Mouse (Mus musculus) megakaryocyte progenitor cell, adult 5-6 weeks (primary cell): Measurements from ENCODE around the gene Gm44579. TPM values are rescaled to one million over a fixed set of nuclear protein-coding genes. Genes with fewer than 3 reads are reported as not detected.

Experiments used
- ATAC-seq: replicated peaks from 2 replicates; pipeline ENCODE4 v1.8.0; 2016; ENCODE audit warnings: mild to moderate bottlenecking, moderate TSS enrichment, inconsistent platforms; ENCODE audit not compliant: poor library complexity
- total RNA-seq, 2 experiments: library from RNA; stranded (forward) in 1 of 2; stranded (reverse) in 1 of 2; fragments of 157-497, 149-512 nt in 1 of 2; fragments of 200-1000 nt in 1 of 2; gene quantifications; 2 replicates each; pipeline versions ENCODE4 v1.2.3 to v1.2.4; 2015 to 2017

The Gm44579 gene
- total RNA-seq, 2 experiments from 2014 or later = not detected

DNA sequence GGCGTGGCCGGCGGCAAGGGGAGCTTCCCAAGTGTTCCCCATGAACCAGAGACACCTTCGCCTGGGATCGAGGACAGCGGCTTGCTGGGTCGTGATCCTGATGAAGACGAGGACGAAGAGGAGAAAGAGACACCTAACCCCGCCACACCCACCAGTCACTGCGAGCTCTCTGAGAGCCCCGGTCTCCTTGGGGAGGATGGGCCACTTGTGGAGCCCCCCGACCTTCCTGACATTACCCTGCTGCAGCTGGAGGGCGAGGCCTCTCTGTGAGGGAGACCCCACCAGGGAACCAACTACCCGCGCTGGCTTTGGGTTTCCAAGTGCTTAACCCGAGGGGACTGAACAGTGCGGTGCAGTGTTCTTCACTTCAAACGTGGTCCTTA, 52.2 kb downstream of the Gm44579 start:
- no peak for ATAC-seq

DNA sequence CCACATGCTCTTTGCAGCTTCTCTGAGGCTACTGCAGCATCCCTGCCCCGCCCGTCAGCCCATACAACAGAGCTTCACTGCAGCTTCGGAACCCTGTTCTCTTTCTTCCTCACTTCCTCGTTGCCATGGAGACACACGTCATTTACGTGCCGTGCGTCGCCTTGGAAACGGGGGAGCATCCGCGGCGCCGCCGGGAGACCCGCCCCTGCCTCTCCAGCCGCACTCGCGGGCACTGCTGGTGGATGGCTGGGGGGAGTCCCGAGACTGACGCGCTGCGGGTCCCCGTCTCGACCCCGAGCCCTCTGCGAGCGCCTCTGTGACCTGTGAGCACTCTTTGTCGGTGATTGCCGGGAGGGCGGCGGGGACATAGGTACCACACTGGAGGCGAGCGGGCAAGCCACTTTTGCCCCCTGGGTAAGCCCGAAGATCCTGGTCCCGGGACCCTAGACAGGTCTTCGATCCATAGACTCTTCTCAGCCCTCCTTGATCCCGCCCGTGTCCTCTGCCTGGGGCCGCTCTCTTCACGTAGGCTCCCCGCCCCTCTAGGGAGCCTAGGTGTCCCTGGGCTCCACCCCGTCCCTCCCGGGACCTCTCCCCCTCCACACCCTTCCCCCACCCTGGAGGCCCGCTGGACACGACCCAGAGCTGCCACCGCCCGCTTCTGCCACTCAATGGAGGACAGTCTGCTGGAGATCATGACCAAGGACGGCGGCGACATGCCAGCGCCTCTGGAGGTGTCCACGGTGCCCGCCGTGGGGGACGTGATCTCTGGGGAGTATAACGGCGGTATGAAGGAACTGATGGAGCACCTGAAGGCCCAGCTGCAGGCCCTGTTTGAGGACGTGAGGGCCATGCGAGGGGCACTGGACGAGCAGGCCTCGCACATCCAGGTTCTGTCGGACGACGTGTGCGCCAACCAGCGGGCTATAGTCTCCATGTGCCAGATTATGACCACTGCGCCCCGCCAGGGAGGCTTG, 52.8 kb downstream of the Gm44579 start:
- peak; percentile 66 for ATAC-seq

DNA sequence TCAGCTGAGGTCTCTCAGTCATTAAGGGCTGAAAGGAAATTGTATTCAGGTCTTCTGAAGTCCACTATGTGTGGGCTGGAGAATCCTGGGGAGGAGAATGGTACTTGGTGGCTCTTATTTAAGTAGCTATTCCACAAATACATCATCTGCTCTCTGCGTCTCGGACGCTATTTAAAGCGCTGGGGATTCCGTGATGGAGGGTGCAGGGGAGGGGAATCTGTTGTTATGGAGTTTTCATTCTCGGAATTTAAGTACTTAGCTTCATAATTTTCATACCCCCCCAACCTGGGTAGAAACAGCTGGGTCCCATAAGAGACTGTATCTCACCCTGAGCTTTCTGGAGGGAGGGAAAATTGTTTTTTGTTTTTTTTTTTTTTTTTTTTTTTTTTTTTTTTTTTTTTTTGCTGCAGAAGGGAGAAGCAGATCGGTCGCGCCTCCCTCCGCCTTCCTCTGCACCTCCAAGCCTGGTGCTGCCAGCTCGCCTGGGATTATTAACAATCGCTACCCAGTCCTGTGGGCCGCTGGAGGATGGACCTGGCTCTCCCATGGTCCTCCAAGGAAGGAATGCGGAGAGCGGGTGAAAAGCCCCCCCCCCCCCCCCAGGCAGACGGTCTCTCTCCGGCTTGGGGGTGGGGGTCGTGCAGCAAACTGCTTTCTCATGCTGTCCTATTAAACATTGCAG, 53.7 kb downstream of the Gm44579 start, which contains the start of gene Ccdc184:
Gene Ccdc184 (plus strand): TSS at position 196 of the 682 bp plus-strand sequence.
- no peak for ATAC-seq

DNA sequence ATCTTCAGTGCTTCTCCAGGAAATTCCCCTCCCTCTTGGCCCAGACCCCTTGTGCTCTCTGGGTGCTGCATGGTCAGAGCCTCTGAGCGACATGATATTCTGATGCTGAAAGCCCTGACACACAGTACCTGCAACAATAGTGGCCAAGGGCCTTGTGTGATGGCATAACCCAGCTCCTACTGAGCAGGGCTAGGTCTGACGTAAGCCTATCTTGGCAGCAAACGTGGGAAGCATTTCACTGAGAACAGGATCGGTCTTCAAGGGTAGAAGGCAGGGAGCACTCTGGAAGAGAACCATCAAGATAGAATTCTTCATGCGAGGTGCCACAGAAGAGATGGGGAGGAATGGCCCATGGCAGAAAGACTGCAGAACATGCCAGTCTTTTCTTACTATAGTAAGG, 55.3 kb downstream of the Gm44579 start, which contains the start of gene Asb8:
Gene Asb8 (minus strand): TSS at position 101 of the 400 bp plus-strand sequence.
- ATAC-seq = no peak

DNA sequence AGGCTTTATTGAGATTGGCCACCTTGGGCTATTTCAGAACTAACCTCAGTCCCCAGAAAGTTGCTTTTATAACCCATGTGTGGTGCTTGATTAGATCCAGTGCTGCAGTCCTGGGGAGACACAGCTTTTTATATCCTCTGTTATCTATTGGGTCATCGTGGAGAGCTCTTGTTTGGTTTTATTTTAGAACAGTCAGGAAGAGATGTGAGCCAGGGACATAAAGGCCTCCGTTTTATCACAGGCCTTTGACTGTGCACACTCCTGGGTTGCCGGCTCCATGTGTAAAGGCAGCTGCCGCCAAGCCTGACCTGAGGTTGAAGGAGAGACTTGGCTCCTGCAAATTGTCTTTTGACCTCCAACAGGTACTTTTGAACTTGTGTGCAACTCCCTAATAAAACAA, 58.2 kb downstream of the Gm44579 start:
- ATAC-seq = no peak

DNA sequence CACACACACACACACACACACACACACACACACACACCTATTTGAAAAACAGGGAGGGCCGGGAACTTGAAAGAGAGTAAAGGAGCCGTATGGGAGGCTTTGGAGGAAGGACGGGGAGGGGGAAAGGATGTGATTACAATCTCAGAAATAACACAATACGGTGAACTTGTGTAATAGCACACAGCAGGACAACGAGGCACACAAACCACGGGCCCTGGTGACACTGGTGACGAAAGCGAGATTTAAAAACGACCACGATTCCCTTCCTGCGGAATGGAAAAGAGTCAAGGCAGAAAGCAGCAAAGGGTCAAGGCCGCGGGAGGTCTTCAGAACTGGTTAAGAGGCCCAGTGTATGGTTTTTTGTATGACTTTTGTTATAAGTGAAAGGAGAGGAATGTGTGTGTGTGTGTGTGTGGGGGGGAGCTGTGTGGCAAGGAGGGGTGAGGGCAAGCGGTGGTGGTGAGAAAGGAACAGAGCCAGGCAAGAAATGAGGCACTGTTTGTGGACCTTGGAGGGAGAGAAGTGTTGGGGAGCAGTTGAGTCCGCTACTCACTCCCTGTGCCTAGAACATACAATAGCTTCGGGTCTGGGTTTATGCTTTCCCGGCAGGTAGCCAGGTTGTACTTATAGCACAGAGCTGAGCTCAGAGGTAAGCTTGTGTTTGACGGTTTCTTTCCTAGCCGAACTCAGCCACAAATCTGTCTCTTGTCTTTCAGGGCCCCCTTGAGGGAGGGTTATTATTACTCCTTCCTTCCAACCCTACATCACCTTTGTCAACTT, 59.6 kb downstream of the Gm44579 start:
- peak; percentile 54 for ATAC-seq

DNA sequence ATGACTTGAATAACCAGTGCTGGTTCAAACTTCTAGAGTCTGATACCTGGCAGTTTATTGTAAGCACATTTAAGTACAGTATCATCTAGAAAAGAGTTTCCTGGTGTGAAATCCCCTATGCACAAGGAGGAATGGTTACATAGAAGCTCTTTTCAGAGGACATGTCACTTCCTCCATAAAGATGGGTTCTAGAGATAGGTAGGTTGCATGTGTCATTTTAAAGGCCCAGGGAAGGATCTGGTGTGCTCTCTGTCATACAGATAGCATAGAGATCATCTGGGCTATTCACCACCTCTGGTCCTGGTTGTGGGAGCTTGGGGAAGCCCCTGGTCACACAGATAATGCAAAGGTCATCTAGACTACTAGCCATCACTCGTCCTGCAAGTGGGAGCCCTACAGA, 63.5 kb downstream of the Gm44579 start:
- ATAC-seq = no peak

DNA sequence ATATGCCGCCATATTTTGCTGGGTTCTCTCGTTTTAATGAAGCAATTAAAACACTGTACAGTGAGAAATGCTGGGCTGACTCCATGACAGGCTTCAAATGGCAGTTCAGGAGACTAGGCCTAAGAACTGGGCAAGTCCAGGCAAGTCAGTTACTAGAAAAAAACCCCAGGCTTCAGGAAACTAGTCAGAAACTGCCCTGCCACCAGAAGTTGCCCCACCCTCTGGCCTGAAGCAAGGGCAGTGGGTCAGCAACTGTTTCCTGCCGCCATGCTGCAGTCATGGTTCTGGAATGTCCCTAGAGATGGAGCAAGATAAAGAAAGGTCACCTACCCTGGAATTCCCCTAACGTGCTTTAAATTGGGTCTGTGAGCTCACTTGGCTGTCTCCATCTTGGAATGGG, 64.8 kb downstream of the Gm44579 start:
- ATAC-seq = no peak

DNA sequence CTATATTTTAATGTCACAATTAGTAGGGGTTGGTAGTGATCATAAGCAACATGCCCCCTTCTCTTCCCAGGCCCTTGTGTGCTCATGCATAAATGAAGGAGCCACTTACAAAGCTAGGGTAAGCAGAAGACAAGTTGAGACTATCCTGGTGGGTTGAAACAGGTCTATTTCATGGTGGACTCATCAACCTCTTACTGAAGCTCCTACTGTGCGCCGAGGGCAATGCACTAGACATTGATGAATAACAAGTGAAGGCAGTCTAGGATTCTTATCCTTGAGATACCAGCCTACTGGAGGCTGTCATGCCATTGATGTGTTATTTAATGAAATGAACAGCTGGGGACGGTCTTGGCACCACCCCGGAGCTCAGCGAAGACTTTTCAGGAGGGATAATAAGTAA, 65.5 kb downstream of the Gm44579 start:
- no peak for ATAC-seq

DNA sequence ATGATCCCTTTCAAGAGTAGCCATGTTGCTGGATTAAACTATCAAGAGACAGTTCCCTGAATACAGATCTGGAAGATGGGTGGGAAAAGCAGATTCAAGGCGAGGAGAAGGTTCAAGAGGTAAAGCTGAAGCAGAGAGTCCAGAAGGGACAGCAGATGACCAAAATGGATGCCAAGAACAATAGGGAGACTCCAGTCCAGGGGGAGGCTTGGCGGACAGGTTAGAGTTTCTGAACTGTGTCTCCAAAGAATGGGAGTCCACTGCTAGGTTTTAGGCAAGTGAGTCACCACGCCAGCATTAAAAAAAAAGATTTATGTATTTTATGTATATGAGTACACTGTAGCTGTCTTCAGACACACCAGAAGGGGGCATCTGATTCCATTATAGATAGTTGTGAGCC, 66.1 kb downstream of the Gm44579 start:
- no peak for ATAC-seq

DNA sequence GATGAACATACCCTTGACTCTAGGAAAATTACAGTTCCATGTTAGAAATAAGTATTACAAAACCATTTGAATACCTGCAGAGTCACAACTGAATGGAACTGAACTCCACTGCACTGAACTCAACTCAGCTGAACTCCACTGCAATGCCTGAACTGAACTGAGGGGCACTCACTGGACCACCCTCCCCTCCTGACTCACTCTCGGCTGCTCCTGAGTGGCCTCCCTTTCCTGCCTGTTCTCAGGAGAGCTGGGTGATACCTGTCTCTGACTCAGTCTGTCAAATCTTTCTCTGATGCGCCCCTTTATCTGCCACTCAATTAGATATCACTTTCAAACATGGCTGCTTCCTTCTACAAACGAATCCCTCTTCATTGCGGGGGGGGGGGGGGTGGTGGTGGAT, 66.6 kb downstream of the Gm44579 start:
- ATAC-seq = no peak

DNA sequence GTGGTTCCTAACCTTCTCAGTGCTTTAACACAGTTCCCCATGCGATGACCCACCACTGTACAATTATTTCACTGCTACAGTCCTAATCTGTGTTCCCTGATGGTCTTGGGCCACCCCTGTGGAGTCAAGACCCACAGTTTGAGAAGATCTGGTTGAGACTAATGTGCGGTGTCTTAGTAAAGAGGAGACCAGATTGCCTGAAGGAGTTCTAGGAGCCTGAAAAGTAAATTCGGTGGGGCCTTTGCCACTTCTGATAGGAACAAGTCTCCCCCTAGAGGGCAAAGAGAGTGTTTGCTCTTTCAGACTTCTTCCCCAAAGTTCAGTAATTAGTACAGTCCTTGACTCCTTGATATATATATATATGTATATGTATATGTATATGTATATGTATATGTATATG, 67.2 kb downstream of the Gm44579 start:
- ATAC-seq = peak; percentile 87

DNA sequence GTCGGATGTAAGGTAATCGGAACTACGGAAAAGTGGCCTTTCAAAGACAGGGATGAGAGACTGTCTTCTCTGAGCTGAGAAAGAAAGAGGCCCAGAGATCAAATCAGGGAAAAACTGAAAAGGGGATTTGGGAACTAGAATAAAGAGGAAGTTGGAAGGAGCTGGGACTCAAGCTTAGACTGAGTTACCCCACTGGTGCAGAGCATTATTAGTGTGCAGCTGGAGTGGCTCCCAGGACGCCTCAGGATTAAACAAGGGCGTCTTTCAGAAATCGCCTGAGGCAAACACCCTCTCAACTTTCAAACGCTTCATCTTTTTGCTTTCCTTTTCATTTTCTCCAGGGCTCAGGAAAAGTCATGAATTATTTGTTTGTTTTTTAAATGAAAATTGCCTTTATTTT, 67.9 kb downstream of the Gm44579 start:
- ATAC-seq = 0 out of 2 replicates have a peak, but pooled peaks have one; percentile 31

DNA sequence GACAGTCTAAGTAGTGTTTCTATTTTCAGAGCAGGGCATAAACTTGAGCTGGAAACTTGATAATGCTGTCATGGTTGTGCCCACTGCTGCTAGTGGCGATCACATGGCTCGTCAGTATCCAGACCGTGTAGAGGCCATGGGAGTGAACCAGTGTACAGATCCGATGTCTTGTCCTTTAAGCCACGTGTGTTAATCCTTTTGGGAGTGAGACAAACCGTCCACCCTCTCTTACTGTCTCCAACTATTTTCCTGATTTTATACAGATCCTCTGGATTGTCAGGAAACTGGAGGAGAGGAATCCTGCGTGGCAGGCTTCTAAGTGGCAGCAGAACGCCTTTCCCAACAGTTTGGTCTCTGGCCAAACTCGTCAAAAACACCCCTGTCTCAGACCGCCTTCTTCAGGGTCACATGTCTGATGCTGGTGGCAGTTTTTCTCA, 71.6 kb downstream of the Gm44579 start:
- ATAC-seq = no peak

DNA sequence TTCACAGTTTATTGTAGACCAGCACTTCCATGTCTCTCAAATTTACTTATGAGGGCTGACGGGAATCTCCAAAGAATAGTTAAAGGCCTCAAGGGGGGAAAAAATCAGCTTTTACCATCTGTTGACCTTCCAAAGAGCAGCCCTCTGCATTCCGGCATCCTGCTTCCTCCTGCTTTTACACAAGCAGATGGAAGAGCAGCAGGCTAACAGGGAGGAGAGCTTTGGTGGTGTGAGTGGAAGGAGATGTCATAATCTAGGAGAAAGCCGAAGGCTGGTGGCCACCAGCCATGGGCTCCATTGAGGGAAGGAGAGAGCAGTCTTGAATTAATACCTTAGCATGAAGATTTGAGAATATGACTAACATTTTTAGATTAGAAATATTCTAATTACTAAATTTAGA, 72.4 kb downstream of the Gm44579 start:
- ATAC-seq = no peak

DNA sequence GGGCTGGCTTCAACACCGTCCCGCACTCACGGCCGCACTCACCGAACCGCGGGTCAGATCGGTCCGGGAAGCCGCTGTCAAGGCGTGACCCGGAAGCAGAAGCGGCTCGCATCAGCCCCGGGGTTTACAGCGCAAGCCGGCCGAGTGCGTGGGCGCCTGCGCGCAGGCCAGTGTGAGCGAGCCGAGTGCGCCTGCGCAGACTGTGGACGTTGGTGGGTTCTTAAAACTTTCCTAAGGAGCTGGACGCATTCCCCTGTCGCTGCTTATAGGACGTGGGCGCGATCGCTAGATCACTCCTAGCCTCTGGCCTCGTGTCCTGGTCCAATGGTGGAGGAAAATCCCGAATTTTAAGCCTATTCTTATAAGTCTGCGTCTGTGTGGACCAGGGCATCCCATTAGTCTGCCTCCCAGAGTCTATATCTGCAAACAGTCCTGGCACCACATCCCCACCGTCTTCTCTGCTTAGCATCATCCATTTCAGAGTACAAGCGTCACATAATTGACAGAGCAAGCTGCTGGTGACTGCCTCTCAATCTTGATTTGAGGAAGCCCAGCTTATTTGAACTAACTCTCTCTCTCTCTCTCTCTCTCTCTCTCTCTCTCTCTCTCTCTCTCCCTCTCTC, 75.1 kb downstream of the Gm44579 start:
- peak; percentile 97 for ATAC-seq

DNA sequence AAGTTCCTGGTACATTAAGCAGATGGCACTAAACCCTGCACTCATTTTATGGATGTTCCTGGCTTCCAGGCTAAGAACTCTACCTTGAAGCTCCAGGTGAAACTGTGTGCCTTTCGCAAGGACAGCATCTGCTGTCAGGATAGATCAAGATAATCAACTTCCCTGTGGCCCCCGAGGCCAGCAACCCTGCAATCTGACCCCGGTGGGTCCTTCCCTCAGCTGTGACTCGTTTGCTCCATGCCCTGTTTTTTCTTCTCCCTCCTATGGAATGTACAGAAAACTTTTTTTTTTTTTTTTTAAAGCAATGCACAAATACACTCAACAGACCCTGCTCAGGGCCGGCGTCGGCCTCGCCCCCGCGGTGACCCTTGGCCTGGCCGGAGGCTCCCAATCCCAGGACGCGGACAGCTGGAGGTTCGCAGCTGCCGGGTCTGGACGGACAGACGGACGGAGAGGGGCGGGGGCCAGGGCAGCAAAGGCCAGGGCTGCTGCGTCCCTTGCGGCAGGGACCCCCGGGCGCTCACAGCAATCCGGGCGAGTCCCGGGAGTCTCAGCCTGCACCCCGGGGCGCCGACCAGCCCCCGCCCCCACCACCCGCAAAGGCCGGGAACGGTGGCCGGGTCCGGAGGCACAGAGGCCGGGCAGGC, 75.8 kb downstream of the Gm44579 start:
- ATAC-seq = no peak

DNA sequence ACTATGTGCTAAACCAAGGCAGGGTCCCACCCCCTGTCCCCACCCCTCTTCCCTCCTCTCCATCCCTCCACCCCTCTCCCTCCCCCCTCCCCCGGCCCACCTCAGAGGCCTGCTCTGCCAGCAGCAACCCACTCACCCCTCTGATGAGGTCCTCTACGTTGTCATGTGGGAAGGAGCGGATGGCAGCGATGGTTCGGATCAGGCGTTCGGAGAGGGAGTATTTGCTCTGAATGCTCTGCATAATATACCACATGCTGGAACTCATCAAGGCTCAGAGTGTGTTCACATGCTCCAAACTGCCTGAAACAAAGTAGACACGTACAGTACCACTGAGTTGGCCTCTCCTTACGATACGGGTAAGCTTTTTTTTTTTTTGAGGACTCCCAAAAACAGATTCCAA, 78.3 kb downstream of the Gm44579 start:
- ATAC-seq = no peak

DNA sequence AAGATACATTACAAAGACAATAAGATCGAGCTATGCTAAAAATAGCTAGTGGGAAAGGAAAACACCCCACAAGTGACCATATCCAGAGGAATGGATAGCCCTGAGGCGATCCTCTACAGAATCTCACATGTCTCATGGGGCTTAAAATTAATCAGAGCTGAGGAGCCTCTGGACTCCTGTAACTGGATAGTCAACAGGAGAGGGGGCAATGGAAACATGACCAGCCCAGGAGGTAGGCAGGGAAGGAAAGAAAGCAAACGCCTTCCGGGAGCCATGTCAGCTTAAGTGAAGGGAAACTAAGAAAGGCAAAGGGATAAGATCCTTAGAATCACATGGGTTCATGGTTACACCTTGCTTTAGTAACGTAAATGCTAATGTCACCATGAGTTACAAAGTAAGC, 80.0 kb downstream of the Gm44579 start:
- no peak for ATAC-seq

DNA sequence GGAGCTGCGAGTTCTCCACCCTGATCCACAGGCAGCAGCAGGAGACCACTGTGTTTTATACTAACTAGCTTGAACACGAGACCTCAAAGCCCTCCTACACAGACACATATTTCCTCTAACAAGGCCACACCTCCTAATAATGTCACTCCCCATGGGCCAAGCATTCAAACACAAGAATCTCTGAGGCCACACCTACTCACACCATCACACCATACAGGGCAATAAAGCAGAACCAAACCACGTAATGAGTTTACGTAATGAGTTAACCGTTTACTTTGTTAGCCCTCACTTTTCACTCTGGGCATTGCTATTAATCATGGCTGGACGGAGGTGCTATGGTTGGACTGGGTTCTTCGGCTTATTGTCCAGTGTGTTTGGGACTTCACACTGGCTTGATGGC, 81.0 kb downstream of the Gm44579 start:
- peak; percentile 76 for ATAC-seq
